Mouse (Mus musculus): ENCODE measurements around the gene Gm5678.
"Not testable (repeated sequence)": the region's sequence is repeated elsewhere in the genome, so short reads cannot be mapped to it uniquely, and the experiment has no call there.

Gene Gm5678

GRCm38 (mm10) chr16:93607669-93608101 lies 20.2 kb upstream of the Gm5678 start:
- DNase-seq (ENCODE audit: low spot score in 2 of 2), result peak; percentile 86 to 89

- DNase-seq (ENCODE audit: low spot score in 2 of 2), result no peak
These were observed 19.2 kb upstream of the Gm5678 start for GRCm38 (mm10) chr16:93608731-93609130.

GRCm38 (mm10) chr16:93609796-93610195 lies 18.1 kb upstream of the Gm5678 start:
- DNase-seq (ENCODE audit: low spot score in 2 of 2), result no peak

GRCm38 (mm10) chr16:93610961-93611360 lies 16.9 kb upstream of the Gm5678 start:
- no peak for DNase-seq (ENCODE audit: low spot score in 2 of 2)

- DNase-seq (ENCODE audit: low spot score in 2 of 2), result peak; percentile 67 to 76
These were observed 12.6 kb upstream of the Gm5678 start for GRCm38 (mm10) chr16:93615118-93615870.

GRCm38 (mm10) chr16:93623759-93624158 lies 4.1 kb upstream of the Gm5678 start:
- DNase-seq (ENCODE audit: low spot score in 2 of 2), result not testable (repeated sequence)

GRCm38 (mm10) chr16:93624671-93625070 lies 3.2 kb upstream of the Gm5678 start:
- no peak for DNase-seq (ENCODE audit: low spot score in 2 of 2)

- peak; percentile 25 to 33 for DNase-seq (ENCODE audit: low spot score in 2 of 2)
These were observed 1.2 kb upstream of the Gm5678 start for GRCm38 (mm10) chr16:93626745-93627144.

- peak in 1 of 2 experiments; percentile 23 for DNase-seq (ENCODE audit: low spot score in 2 of 2)
These were observed 16.1 kb downstream of the Gm5678 start for GRCm38 (mm10) chr16:93644006-93644405.

GRCm38 (mm10) chr16:93648441-93649183 lies 20.7 kb downstream of the Gm5678 start:
- DNase-seq (ENCODE audit: low spot score in 2 of 2), result no peak

GRCm38 (mm10) chr16:93667976-93668375 lies 40.1 kb downstream of the Gm5678 start:
- DNase-seq (ENCODE audit: low spot score in 2 of 2), result no peak

- no peak for DNase-seq (ENCODE audit: low spot score in 2 of 2)
These were observed 41.6 kb downstream of the Gm5678 start for GRCm38 (mm10) chr16:93669521-93669920.

- not testable (repeated sequence) for DNase-seq (ENCODE audit: low spot score in 2 of 2)
These were observed 42.6 kb downstream of the Gm5678 start for GRCm38 (mm10) chr16:93670466-93670865.

- no peak for DNase-seq (ENCODE audit: low spot score in 2 of 2)
These were observed 43.2 kb downstream of the Gm5678 start for GRCm38 (mm10) chr16:93671064-93671463.

- DNase-seq (ENCODE audit: low spot score in 2 of 2), result no peak
These were observed 48.5 kb downstream of the Gm5678 start for GRCm38 (mm10) chr16:93676376-93676775.

GRCm38 (mm10) chr16:93678206-93678605 lies 50.3 kb downstream of the Gm5678 start:
- DNase-seq (ENCODE audit: low spot score in 2 of 2), result no peak

GRCm38 (mm10) chr16:93679165-93679564 lies 51.3 kb downstream of the Gm5678 start:
- DNase-seq (ENCODE audit: low spot score in 2 of 2), result no peak
